Mouse (Mus musculus): Measurements from ENCODE around the gene Helz2.

Helz2 gene

DNA sequence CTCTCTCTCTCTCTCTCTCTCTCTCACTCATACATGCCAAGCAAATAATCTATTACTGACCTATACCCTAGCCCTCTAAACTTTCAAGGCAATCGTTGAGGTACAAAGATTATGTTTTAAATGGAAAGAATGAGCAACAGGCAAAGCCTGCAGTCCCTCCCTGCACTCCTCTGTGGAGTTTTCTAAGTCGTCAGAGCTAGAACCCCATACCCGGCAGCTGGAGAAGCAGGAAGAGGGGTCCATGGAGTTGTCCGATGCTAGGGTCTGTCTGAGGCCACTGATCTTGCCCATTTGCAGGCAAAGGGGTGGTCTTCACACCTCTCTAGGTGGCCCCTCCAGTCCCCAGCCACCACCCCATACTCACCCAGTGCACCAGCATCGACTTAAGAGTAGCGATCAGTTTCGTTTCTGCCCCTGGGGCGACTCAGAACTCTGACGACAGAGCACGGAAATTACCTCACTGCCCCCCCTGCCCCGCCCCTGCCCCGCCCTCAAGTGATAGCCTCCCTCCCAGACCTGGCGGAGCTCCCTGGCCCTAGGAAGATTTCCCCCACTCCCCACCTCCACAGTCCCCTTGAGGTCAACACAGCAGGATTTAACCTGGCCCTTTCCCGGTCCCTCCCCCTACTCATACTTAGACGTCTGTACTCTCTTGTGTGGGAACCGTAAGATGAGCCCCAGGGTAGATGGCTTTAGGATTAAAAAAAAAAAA lies at the start of gene Helz2:
Gene Helz2 (minus strand): TSS at position 426 of the 712 bp plus-strand sequence.
- peak; percentile 85 for DNase-seq (ENCODE audit: low read depth, low spot score)

GRCm38 (mm10) chr2:181290937-181291336 lies 49.1 kb upstream of the Helz2 start:
- no peak for DNase-seq (ENCODE audit: low read depth, low spot score)

- peak; percentile 22 for DNase-seq (ENCODE audit: low read depth, low spot score)
Measured at GRCm38 (mm10) chr2:181288691-181289090, 46.9 kb upstream of the Helz2 start.

GRCm38 (mm10) chr2:181287958-181288350 lies 46.1 kb upstream of the Helz2 start, which contains the start of gene Gmeb2:
Gene Gmeb2 (minus strand): TSS chr2:181288035.
- DNase-seq (ENCODE audit: low read depth, low spot score) = peak; percentile 99

GRCm38 (mm10) chr2:181287338-181287957 lies 45.6 kb upstream of the Helz2 start:
- DNase-seq (ENCODE audit: low read depth, low spot score) = peak; percentile 64

GRCm38 (mm10) chr2:181286629-181287337 lies 45.0 kb upstream of the Helz2 start:
- DNase-seq (ENCODE audit: low read depth, low spot score) = peak; percentile 37

DNA sequence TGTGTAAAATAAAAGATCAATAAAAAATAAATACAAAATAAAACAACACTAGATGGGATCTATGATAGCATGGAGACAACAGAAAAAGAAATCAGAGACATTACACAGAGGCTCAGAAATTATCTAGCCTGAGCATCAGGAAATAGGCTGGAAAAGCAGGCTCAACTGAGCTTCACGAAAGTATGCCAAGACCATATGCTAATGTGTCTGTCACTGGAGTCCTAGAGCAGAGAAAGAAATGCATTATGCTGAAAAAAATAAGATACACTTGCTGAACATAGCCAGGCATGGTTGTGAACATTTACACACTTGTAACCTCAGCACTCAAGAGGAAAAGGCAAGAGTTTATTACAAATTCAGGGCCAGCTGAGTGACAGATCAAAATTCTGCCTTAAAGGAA lies 38.1 kb upstream of the Helz2 start:
- DNase-seq (ENCODE audit: low read depth, low spot score) = no peak

DNA sequence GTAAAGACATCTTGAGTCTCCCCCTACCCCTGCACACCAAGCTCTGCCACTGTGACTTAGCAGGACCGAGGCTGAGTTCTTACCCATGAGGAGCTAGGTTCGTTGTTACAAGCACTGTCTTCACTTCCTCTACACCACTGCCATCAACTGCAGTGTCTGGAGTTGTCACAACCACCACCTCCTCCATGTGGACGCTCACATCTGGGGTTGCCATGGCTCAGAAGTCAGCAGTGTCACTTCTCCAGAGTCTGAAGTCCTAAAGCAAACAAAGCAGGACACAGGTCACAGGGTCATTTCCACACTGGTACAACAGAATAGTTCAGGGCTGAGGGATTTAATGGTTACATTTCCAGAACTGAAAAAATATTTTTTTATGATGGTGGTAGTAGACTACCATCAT lies 36.0 kb upstream of the Helz2 start:
- DNase-seq (ENCODE audit: low read depth, low spot score) = no peak

- DNase-seq (ENCODE audit: low read depth, low spot score) = peak; percentile 18
Measured at GRCm38 (mm10) chr2:181276766-181277165, 34.9 kb upstream of the Helz2 start.

DNA sequence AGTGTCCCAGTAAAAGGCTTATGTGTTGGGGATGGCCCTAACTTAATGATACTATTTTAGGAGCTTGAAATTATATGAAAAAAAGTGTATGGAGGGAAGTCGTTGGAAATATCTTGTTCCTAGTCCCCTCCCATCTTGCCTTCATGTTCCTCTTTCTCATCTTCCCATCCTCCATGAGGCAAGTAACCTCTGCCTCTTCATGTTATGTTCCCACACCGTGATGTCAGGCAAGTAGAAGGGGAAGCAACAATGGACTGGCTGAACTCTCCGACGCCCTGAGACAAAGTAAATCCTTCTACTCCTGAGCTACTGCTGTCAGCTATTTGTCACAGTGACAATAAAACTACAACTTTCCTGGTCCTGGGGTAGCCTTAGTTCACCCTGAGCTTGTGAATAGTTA lies 32.8 kb upstream of the Helz2 start:
- DNase-seq (ENCODE audit: low read depth, low spot score) = no peak

DNA sequence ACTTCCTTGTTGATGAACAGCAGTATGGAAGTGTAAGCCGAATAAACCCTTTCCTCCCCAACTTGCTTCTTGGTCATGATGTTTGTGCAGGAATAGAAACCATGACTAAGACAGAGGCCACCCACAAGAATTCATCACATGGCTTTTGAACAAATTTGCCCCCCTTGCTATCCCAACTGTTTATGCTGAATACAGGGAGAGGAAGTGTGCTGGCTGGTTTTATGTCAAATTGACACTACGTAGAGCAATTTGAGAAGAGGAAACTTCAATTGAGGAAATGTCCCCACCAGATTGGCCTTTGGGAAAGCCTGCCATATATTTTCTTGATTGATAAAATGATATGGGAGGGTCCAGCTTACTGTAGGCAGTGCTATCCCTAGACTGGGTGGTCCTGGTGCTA lies 32.0 kb upstream of the Helz2 start:
- no peak for DNase-seq (ENCODE audit: low read depth, low spot score)

DNA sequence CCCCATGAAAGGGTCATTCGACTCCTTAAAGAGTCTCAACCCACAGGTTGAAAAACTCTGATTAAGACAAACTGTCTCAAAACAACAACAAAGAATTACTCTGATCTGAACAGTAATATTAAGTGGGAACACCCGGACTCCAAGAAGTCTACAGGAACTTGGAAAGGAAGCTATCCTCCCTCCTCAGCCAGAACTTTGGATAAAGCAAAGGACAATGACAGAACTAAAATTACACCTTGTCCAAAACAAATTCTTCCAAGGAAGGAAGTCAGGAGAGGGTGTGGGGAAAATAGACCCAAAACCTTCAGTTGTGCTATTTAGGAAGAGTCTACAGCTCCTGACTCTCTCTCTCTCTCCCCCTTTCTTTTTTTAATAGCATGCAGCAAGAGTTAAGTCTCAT lies 30.3 kb upstream of the Helz2 start:
- no peak for DNase-seq (ENCODE audit: low read depth, low spot score)

GRCm38 (mm10) chr2:181266839-181267238 lies 25.0 kb upstream of the Helz2 start:
- no peak for DNase-seq (ENCODE audit: low read depth, low spot score)

DNA sequence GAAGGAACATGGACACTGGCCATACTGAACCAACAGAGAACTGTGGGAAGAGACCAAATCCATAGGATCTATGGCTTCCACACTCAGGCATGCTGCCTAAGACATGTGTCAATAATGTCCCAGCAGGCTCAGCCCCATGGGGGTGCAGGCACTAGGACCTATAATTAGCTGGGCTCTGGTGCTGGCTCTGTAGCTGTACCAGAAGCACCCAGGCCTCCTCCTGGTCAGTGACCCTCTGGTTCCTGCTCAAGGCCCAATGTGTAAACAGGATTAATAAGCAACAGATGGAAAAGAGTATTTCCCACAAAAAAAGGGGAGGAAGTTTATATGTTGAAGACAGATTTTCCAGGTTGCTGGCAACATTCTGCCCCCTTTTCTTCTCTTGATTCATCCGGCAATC lies 11.4 kb upstream of the Helz2 start:
- no peak for DNase-seq (ENCODE audit: low read depth, low spot score)

- DNase-seq (ENCODE audit: low read depth, low spot score) = no peak
Measured at GRCm38 (mm10) chr2:181251841-181252240, 10.0 kb upstream of the Helz2 start.

DNA sequence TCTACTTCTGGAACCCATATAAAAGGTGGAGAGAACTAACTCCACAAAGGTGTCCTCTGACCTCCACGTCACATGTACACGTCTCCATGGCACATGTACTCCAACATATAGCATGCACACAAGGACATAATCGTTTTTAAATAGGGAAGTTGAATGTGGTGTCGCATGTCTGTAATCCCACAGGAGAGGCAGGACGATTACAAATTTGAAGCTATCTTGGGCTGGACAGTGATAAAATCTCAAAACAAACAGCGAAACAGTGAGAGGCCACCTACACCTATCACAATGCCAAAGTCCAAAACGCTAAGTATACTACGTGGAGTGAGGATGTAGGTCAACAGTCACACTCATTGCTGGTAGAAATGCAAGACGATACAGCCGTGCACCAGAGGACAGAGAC lies 7.4 kb upstream of the Helz2 start:
- DNase-seq (ENCODE audit: low read depth, low spot score) = no peak

DNA sequence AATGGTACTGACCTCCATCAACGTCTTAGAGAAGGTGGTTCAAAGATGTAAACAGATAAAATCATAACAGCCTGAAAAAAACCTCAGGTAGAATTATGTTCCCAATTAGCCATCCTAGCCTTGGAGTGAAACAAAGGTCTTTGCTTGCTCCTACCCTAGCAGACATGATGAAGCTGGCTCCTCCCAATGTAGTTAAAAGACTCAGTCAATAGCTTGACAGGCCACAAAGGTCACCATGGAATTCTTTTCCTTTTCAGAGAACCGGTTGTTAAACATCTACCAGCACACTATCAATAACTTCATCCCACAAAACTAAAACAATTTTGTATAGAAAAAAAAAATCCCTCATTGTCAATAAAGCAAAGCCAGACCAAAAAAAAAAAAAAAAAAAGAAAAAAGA lies 3.2 kb upstream of the Helz2 start:
- DNase-seq (ENCODE audit: low read depth, low spot score) = no peak

DNA sequence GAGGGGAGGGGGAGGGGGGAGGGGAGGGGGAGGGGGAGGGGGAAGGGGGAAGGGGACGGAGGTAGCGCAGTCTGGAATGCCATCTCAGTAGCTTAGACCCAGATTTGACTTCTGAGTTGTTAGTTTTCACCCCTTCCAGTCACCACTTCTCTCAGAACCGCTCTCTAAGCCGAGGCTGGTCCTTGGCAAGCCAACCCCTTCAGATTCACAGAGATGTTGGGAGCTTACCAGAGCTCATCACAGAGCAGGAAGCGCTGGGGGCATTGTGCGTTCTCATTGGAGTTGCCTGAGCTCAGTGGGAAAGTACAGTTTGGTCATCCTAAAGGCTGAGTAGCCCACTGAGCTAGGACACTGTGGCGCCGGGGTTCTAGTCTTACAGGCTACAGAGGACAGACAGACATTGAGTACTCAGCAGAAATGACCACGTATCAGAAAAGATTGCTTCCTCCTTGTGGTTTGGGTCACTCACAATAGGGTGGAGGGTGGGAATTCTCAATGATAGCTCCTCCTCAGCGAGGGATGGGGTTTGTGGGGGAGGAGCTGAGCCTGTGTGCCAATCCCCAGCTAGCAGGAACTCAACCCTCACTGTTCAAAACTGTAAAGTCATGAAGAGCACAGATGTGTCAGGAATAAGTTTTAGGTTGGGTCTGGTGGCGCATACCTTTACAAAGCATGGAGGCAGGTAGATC lies 2.0 kb upstream of the Helz2 start:
- peak; percentile 35 for DNase-seq (ENCODE audit: low read depth, low spot score)

DNA sequence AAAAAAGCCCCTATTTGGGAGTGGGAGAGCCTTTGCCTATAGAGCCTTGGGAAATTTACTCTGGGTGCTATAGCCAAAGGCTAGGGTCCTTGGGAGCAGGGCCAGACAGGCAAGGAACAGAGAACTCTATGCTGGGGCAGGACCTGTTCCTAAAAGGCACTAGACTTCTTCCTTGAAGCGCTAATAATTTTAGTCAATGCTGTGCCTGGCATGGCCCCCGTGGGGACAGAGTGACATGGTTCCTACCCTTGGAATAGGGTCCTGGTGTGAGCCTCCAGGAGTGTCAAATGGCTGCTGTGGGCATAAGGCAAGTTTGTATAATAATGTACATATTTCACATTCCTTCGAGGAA lies 463 bp upstream of the Helz2 start:
- DNase-seq (ENCODE audit: low read depth, low spot score) = peak; percentile 14

DNA sequence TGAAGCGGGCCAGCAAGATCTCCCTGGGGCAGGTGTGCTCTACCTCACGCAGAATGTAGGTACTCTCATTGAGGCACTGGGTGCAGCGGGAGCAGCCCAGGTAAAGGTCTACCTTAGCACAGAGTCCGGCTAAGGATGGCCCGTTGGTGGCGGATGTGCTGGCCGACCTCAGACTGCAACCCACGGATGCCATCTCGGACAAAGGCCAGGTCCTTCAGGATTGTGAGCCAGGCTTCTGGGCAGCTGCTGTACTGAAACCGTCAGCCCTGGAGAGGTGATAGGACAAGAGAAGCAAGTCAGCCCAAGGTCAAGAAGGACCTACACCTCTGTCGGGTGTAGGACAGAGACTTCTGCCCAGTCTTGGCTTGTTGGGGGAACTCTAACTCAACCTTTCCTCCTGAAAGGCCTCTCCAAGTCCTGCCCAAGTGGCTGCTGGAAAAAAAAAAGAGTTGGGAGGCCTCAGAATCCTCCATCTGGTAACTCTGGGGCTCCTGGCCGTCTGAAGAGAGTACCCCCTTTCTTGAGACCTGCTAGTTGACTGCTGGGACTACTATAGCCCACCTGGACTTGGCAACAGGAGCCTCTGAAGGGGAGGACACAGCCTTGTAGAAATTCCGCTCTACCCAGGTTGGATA lies 904 bp downstream of the Helz2 start:
- no peak for DNase-seq (ENCODE audit: low read depth, low spot score)

GRCm38 (mm10) chr2:181239261-181239660 lies 2.6 kb downstream of the Helz2 start:
- DNase-seq (ENCODE audit: low read depth, low spot score) = no peak

DNA sequence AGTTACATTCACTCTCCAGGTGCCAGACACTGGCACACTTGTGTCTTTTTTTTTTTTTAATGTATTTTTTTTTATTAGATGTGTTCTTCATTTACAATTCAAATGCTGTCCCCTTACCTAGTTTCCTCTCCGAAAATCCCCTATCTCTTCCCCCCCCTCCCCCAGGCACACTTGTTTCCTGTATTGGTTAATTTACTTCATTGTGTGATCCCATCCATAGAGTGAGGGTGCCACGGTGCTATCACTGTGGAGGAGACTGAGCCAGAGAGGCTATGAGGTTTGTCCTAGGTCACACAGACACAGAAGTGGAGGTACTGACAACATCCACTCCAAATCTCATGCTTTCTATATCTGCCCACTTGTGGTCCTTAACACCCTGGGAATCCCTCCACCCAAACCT lies 3.0 kb downstream of the Helz2 start:
- no peak for DNase-seq (ENCODE audit: low read depth, low spot score)

All from 3T3-L1 (cell line).